Mouse (Mus musculus): ENCODE results near the gene Zfp592.

Gene Zfp592

DNA sequence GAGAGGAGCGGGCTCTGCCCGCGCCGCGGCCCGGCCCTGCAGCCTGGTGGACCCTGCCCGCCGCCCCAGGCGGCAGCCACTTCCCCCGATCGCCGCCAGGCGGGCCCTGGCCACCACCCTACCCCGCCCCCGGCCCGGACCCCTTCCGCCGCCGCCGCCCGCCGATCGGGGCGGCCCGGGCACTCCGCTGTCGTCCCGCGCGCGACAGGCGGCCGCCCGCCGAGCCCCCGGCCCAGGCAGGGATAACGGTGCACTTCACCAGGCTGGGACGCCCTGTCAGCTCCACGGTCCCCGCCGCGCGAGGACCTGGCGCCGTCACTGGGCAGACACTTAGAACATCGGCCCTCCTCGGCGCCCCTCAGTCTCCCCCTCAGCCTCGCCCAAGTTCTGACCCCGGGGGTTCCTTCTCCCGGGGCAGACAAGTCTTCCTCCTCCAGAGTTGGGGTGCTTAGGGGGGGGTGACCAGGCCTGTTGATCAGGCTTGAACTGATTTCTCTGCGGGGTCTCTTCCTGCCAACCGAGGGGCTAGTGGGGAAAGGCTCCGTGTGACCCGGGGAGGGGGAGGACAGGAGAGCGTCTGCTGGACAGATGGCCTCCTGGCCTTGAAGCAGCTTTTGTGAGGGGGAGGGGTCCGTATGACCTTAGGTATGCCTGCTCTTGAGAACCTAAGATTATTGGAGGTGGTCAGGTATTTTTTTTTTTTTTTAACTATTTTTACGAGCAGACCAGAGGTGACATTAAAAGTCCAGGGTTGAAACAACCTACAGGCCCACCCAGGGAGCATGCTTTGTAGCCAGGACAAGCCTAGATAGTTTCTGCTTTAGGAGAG is 567 bp downstream of the Zfp592 start:
- in situ Hi-C loops (cut with MboI, MseI), result no loop called here

DNA sequence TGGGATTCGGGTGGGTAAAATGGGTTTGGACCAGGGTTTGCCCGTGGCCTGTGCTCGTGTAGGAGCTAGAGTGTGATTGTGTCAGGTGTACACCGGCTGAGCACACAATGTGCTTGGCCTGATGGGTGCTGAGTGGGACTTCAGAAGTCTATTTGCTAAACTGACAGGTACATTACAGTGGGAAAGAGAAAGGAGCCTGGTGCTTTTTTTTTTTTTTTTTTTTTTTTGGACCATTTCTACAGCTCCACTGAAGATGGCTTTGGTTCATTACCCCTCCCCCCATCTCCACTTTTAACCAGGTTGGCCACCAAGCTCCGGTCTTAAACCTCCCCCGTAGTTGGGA is 1.2 kb downstream of the Zfp592 start:
- in situ Hi-C loops (cut with MboI, MseI), result no loop called here

DNA sequence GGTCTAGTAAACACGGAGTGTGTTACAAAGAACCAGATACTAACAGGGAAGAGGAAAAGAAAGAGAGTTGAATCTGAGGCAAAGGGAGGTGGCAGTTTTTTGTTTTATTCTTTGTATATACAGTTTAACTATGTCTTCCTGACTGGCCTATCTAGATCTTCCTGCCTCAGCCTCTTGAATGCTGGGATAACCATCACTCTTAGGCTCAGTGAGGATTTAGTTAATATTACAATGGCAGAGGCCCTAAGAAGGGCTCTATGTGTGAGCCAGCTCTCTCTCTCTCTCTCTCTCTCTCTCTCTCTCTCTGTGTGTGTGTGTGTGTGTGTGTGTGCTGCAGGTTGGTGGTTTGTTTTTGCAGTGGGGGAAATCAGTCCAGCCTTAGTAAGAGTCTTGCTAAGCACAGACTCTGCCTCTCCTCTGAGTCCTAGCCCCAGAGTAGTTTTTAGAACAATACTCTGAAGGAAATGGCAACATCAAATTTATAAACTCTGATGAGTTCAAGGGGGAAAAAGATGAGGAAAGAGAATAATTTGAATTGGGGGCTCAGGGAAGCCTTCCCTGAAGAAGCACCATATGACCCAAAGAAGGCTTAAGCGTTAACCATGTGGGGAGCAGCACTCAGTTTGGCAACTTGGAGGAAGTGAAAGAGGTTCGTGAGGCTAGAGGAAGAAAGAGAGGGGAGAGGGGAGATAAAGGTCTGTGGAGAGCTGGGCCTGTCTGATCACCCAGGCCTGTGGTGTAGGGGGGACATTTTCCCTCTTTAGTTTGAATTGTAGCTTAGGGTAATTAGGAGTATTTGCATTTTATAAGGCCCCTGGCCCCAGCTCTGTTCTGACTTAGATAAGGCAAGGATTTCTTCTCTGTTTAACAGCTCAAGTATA is 2.0 kb downstream of the Zfp592 start:
- in situ Hi-C loops (cut with MboI, MseI), result no loop called here

DNA sequence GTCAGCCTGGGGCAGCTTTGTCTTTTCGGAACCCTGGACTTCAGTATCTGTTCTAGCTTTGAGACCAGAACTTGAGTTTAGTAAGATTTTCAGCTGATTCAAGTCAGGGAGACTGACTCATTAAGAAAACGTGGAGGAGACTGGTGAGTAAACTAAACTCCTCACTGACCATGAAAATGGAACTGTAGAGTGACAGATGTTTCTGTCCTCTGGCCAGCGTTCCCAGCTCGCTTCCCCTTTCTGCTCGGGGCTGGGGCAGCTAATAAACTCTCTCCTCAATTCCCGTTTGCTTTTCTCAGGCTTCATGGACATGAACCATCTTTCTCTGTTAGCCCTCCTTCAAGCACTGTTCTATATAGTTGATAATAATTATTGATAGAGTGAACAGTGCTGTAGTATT is 4.3 kb downstream of the Zfp592 start:
- in situ Hi-C loops (cut with MboI, MseI), result no loop called here

DNA sequence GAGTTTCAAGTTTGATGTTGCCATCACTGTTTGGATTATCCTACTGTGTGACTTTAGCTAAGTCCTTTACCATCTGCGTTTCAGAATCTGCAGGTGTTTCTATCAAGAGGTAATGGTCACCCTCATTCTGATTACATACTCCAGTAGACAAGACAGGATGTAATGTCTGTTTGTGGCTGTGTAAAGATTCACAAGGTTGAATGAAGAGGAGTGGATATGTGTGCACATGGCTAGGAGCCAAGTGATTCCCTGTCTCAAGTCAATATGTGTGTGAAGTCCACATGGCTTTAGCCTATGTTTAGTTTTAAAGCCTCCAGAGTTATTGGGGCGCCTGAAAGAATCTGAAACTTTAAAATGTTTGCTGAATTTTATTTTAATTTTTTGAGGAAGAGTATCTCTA is 6.1 kb downstream of the Zfp592 start:
- in situ Hi-C loops (cut with MboI, MseI), result no loop called here

DNA sequence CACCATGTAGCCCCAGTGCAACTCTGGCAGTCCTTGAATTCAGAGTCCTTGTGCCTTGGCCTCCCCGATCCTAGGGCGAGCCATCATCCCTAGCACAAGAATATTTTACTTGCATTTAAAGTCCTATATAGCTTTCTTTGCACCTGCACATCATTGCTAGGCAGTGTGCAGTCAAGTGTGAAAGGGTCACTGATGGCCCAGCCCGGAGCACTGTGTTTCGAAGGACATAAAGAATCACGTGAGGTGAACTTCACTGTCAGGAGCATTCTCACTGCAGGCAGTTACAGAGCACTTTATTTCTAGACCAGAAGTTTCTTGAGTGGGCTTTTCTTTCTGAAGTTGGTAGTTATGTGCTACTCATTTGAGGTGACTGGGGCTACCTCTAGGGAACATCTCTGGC is 8.4 kb downstream of the Zfp592 start:
- in situ Hi-C loops (cut with MboI, MseI), result loop anchor here (5.0 kb wide), 1 partner anchor 50 kb away; no protein-coding TSS in a partner anchor

DNA sequence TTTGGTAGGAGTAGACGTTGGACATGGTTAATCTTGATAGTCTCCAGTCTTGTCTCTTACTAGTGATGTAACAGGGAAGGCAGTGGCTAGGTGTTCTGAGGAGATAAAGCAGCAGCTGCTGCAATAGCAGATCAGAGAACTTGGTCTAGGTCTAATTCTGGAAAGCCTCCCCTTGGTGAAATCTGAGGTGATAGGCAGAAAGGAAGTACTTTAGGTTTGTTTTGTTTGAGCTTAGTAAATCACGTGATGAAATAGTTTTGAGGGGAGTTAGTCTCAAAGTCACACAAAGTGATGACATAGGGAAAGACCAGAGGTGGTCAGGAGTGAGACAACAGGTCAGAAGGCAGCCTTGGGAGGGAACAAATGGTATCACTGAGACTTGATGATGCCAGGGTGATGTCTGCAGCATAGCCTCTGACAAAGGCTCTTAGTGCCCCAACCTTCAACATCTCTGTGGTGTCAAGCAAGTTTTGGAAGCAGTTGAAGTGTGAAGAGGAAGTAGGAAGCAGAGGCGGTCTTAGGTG is 11.1 kb downstream of the Zfp592 start:
- in situ Hi-C loops (cut with MboI, MseI), result loop anchor here (5.0 kb wide), 1 partner anchor 52 kb away; no protein-coding TSS in a partner anchor

DNA sequence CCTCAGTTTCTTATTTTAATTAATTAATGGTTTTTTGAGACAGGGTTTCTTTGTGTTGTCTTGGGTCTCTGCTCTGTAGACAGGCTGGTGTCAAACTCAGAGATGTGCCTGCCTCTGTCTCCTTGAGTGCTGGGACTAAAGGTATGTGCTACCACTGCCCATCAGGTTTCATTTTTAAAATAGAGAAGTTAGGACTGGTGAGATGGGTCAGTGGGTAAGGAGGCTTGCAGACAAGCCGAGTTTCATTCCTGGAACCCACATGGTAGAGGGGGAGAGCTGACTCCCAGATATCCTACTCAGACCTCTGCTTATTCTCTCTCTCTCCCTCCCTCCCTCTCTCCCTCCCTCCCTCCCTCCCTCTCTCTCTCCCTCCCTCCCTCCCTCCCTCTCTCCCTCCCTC is 12.5 kb downstream of the Zfp592 start:
- in situ Hi-C loops (cut with MboI, MseI), result no loop called here

DNA sequence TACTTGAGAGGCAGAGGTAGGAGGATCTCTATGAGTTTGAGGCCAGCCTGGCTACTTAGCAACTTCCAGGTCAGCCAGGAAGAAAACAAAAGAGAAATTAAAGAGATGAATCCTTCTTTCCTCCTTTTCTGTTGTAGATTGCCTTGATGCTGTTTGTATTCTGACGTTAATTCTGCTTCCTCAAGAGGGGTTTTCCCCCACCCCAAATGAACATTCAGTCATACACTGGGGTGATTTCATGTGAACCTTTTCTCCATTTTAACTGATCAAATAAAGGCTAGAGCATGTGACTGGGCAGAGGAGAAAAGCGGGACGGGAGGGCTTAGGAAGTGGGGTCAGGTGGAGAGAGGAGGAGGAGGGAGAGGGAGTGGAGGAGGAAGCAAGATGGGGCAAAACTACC is 14.8 kb downstream of the Zfp592 start:
- in situ Hi-C loops (cut with MboI, MseI), result no loop called here

DNA sequence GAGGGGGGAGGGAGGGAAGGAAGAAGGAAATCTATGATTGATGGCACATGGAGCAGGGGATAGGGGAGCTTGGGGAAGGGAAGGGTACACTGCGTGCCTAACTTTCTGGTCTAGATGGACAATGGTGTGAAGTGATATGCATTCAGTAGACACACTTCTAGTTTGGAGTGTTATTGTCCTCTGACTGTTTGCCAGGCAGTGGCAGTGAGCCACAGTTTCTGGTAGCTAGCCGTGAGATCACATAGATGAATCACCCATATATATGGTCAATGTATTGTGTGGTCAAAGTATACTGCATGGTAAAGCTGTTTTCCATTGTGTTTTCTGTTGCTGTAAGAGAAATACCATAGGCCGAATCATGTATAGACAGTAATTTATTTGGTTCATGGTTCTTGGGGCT is 18.1 kb downstream of the Zfp592 start:
- in situ Hi-C loops (cut with MboI, MseI), result no loop called here

DNA sequence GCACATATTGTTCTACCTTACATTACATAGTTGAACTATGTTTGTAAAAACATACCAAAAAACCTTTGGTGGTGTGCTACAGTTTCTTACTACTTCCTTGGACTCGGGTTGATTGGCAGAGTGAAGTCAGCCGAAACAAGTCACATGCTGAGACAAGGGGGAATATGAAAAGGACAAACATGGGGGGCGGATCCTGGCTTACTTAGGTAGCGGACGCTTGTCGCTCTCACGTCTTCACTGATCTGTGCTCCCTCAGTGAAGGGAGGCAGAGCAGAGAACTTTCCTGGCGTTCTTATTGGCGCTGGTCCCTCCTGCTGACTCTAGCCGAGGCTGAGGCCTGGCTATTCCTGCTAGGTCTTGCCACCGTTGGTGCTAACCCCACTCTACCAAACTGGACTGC is 26.8 kb downstream of the Zfp592 start:
- in situ Hi-C loops (cut with MboI, MseI), result no loop called here

DNA sequence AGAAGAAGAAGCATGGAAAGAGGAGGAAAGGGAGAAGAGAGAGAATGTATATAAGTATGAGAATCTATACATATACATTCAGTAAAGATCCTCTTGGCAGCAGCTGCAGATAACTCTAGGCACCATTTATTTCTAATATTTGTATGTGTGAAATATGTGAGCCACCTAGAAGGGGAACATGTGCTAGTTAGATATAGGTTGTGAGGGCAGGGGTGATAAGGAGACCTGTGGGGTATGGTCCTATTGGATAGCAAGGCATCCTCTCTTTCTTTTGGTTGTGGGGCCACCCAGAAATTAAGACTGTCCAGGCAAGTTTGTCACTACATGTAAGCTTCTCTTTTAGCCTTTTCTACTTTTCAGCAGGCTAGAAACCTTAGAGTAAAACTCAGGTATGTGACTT is 29.2 kb downstream of the Zfp592 start:
- in situ Hi-C loops (cut with MboI, MseI), result no loop called here

DNA sequence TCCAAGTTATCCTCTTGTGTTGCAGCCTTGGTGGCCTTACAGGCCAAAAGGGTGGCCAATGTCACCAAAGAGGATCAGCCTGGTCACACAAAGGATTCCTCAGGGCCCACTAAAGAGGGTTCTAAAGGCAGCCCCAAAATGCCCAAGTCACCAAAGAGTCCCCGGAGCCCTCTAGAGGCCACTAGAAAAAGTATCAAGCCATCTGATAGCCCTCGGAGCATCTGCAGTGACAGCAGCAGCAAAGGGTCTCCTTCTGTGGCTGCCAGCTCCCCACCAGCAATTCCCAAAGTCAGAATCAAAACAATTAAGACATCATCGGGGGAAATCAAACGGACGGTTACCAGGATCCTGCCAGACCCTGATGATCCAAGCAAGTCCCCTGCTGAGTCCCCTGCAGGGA is 30.6 kb downstream of the Zfp592 start:
- in situ Hi-C loops (cut with MboI, MseI), result no loop called here

DNA sequence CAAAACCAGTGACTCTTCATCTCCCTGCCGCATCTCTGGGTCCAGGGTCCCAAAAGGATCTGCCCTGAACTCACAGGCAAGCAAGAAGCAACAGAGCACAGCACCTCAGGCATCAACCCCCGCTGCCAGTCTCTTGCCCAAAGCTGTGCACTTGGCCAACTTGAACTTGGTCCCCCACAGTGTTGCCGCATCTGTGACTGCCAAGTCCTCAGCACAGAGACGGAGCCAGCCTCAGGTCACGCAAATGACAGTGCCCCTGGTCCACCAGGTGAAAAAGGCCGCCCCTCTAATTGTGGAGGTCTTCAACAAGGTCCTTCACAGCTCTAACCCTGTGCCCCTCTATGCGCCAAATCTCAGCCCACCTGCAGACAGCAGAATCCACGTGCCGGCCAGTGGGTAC is 31.2 kb downstream of the Zfp592 start:
- in situ Hi-C loops (cut with MboI, MseI), result no loop called here

DNA sequence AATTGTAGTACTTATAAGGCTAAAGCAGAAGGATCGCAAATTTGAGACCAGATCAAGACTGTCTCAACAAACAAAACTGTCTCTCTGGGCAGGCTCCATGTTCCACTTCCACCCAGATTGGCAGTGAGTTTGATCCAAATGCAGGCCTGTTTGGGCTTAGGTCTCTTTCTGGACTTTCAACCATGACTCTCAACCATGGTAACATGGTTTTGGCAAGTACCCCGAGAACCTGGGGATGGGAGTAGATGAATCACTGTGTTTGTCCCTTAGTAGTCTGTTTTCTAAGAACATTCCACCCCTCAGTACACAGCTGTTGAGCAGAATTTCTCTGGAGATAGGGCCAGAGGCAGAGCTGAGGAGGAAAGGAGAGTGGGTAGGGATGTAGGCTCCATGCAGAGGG is 32.3 kb downstream of the Zfp592 start:
- in situ Hi-C loops (cut with MboI, MseI), result no loop called here

DNA sequence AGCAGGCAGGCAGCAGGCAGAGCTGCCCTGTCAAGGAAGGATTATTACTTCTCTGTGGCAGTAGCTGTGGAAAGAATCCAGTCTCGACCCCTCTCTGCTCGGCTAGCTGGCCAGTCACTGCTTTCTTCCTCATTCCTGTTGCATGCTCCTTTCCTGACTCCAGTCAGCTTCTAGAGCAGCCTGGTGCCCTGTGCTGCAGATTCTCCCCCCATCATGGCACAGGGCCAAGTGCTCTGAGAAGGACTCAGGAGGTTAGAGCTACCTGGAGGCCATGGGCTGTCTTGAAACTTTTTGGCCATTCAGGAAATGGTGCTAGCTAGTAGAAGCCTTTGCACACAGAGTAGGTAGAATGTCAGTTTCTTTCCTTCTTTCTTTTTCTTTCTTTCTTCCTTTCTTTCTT is 46.2 kb downstream of the Zfp592 start:
- in situ Hi-C loops (cut with MboI, MseI), result no loop called here

DNA sequence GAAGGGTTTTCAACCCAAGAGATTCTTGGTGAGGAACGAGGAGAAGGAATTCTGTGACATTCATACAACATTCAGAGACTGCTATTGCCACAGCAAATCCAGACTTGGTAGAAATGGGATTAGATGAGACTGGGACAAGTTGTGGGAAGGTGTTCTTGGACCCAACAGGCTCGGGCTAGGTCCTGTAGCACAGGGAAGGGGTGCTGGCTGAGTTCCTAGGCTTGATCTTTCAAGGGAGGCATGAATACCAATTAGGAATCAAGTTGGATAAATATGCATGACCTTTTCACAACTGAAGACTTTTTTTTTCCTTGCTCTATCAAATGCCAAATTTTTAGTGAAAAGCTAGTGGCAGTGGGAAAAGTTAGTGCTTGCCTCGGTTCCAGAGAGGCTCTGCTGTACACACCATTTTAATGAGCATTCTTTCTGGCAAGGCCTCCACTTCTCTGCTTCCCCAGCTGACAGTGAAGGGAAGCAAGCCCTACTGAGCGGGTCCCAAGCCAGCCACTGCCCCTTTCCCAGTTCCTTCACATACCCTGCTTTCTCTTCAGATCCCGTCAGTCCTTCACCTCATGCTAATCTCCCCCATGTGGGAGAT is 49.6 kb downstream of the Zfp592 start:
- in situ Hi-C loops (cut with MboI, MseI), result no loop called here

DNA sequence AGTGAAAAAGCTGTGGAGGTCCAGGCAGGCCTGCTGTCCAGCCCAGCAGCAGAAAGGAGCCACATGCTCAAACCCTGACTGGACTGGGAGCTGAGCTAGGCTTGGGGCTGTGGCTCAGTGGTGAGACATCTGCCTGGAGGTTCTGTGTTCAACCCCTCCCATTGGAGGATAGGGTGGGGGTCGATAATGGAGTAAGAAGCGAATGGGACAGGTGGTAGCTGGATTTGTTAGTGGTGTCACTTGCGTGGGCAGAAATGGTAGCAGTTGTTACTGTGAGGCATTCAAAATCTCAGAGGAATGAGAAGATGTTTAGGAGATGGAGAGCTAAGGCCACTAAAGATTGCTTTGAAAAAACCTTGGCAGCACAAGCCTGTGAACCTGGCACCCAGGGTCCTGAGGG is 54.4 kb downstream of the Zfp592 start:
- in situ Hi-C loops (cut with MboI, MseI), result no loop called here

DNA sequence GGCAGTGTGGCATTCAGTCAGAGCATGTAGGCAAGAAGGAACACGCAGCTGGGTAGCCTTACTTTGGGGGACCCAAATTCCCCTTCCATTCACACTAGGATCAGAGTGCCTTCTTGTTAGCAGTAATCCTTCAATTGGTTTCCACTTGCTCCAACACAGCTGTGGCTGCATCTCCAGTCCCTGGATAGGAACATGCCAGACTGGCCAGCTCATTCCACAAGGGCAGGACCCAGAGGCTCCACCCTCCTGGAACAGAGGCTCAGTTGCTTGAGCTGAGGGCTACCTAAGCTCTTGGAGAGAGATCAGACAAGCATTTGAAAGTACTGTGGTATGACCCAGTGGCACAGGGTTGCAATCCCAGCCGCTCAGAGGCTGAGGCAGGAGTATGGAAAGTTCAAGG is 55.0 kb downstream of the Zfp592 start:
- in situ Hi-C loops (cut with MboI, MseI), result no loop called here

DNA sequence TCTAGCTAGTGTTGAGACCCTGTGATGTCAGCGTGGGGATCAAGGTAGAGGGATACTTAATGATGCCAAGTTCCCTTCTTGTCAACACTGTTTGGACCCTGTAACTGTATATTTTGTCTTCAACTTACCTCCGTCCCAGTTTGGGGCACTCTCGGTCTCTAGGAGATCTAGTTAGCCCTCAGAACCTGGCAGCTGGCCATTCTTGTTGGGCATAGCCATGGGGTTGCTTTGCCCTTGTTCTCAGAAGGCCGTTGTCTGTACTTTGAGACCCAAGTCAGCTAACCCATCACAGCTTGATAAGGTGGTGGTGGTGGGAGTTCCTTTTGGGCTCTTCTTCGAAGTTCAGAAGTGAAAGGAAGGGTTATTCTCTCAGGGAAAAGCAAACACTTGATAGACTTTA is 56.5 kb downstream of the Zfp592 start:
- in situ Hi-C loops (cut with MboI, MseI), result no loop called here

DNA sequence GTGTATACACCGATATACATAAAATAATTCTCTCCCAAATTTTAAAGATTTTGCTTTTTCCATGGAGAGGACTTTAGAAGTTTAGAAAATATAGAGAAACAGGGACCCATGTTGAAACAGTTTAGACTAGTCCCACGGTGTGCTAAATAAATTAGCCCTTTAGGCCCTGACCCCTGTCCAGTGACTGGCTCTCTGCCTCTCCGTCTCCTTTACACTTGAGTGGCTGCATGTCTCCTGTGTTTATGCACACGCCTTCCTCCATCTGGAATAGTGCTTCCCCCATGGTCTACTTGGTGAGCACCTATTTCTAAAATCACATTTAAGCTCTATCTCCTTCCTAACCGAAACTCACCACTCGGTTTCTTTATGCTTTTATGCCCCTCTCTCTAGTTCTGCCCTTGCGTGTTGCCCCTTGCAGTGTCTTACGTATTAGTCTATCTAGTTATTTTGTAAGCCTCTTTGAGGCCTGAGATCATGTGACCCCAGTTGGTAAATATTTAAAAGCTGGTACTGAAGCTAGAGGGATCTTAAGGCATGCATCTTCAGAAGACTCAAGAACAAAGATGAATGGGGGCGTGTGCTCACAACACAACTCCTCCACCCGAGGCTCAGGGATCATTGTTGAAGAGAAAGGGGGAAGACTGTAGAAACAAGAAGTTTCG is 62.4 kb downstream of the Zfp592 start:
- in situ Hi-C loops (cut with MboI, MseI), result loop anchor here (5.0 kb wide), 1 partner anchor 84 kb away; no protein-coding TSS in a partner anchor

DNA sequence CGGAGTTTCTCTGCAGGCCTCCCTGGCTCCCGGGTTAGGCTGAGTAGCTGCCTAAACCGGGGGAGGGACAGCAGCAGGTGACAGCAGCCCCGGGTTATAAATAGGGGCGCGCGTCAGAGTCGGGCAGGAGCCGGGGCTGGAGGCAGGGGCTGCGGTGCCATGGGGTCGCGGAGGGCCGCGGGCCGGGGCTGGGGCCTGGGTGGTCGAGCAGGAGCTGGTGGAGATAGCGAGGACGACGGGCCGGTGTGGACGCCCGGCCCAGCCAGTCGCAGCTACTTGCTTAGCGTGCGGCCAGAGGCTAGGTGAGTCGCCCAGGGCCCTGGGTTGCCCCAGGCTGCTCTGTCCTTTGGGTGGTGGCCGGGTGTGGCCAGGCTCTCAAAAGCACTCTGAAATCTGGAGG is 64.0 kb downstream of the Zfp592 start, which contains the start of gene Alpk3:
TSS of gene Alpk3 (plus strand) at position 130 of the 400 bp plus-strand sequence.
- in situ Hi-C loops (cut with MboI, MseI), result loop anchor here (5.0 kb wide), 1 partner anchor 85 kb away; no protein-coding TSS in a partner anchor

Data from T-helper 2 cell (primary cell).